Mouse (Mus musculus) kidney, postnatal 25 days (tissue): ENCODE results near the gene Xrra1.
A peak's percentile ranks its signal among the peaks of the same experiment; 100 is the strongest.
"Not testable (repeated sequence)": the region's sequence is repeated elsewhere in the genome, so short reads cannot be mapped to it uniquely, and the experiment has no call there.

Experiments used
- DNase-seq, 2 experiments: peaks; one replicate each; pipeline ENCODE4 v3.0.0; 2021; ENCODE audit warnings: mixed read lengths in 2 of 2

Gene Xrra1

DNA sequence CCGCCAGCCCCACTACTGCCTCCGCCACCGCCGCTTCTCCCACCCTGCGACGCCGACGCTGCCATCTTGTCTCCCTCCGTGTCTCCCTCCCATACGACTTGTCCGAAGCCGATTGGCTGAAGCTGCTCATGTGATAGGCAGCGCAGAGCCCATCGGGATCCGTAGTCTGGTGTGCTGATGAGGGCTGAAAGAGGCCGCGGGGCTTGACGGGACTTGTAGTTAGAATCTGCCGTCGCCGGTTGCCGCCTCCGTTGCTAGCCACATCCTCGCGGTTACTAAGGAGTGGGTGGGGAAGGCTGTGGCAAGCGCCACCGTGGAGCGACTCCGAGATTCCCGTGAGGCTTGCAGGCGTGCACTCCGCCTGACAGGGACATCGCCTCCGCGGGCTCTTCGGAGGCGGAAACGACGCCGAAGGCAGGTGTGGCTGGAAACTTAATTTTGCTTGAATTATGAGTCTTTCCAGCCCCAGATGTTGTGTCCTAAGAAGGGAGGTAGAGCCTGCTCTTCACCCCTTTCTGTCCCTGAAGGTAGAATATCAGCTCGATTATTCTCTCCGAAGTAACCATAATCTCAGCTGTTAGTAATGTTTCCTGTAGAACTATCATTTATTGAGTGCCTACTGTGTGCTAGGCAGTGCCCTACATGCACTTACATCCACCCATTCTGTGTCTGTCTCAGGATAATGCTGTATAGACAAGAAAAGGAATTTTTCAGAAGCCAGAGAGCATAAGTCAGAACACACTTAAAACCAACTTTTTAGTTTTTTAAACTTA lies at the start of gene Xrra1:
TSS of gene Xrra1 (plus strand) at position 304 of the 773 bp plus-strand sequence.
- peak; percentile 98 to 99 for DNase-seq

GRCm38 (mm10) chr7:99810814-99811213 lies 48.1 kb upstream of the Xrra1 start:
- no peak for DNase-seq

- no peak for DNase-seq
Observed at GRCm38 (mm10) chr7:99811661-99812060, 47.3 kb upstream of the Xrra1 start.

DNA sequence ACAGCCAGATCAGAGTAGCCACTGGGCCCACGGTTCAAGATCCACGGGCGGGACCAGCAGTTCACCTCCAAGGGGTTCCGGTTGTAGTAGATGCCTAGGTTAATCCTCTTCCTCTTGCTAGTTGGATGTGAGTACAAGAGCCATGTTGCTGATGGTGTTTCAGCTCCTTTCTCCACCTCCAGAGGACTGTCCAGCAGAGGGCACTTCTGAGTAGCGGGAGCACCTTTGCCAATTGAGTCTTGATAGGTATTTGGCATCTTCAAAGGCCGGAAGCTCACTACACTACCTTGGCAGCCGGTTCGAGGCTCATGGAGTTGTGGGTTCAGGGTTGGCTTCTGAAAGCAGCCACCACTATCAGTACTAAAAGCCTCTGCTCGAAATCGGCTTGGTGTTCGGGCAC lies 45.5 kb upstream of the Xrra1 start:
- DNase-seq = peak in 1 of 2 experiments; percentile 61

DNA sequence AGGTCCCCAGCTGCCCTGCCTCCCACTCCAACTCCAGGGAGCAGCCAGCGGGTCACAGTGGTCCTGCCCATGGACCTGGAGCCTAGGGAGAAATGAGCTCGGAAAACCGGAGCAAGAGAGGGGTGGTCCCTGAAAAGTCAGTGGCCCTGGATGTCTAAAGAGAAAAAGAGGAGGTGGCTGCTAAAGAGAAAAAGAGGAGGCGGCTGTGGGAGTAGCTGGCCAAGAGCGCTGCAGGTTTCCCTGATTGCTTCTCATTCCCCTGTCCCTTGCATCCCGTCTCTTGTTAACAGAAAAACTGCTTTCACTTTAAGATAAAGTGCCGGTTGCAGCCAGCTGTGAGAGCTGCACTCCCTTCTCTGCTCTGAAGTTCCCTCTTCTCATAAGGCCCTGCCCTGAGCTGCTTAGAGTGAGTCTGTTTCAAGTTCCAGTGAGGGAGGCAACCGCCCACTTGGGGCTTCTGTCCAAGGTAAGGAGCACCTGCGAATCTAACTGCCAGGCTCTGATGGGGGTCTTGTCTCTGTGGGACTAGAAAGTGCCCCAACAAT lies 40.7 kb upstream of the Xrra1 start:
- not testable (repeated sequence) for DNase-seq

DNA sequence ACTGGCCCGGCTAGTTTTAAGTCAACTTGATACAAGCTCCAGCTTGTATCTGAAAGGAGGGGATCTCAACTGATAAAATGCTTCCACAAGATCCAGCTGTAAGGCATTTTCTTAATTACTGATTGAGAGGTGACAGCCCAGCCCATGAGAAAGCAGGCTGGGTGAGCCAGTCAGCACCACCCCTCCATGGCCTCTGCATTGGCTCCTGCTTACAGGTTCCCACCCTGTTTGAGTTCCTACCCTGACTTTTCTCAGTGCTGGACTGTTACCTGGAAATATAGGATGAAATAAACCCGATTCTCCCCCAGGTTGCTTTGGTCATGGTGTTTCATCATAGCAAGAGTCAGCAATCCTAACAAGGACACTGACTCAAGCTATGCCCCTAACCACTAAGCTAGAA lies 37.0 kb upstream of the Xrra1 start:
- DNase-seq = no peak

DNA sequence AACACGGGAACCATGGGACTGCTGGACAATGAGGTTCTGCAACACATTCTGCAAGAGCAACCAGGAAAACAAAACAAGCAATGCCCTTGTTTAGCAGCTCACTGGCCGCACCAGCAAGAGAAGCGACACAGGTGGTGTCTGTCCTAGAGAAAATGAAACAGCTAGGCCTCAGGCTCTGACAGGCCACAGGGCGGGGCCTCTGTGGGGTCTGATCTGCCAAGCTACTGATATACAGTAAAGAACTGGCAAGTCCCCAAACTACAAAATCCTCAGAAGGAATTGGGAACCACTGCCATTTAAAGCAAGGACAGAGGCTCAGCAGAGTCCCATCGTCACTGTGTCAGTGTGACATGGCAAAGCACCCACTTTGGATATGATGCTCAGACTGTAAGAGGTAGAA lies 36.5 kb upstream of the Xrra1 start:
- DNase-seq = no peak

GRCm38 (mm10) chr7:99823045-99823663 lies 35.8 kb upstream of the Xrra1 start:
- no peak for DNase-seq

DNA sequence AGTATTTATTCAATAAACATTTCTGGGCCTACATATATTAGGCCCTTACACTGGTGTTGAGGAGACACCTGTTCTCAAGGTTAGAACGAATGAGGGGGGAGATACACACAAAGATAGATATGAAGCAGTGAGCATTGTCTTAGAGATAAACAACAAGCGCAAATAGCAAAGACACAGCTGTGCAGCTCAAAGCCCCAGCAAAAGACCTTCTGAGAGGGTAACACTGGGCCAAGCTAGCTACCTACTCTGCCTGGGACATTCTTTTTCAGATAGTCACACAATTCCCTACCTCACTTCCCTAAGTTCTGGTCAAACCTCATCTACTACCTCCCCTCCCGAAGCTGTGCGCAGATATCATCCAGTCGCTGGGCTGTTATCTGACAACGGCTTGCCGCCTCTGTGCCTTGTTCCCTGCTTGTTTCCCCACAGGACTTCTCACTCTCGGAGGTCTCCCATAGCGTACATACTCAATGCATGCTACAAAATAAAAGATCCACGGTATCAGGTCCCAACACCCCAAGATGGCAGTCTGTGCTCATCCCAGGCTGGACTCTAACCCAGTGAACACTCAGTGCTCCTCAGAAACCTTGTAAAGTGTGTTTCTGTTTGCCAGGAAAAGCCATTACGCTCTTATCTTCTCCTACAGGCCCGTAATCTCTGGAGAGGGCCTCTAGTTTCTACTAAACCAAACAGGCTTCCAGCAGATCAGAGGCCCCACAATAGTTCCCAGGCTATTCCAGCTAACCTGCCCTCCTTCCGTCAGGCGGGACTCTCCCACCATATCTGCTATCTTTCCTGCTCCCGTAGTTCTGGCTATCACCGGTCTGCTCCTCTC lies 34.0 kb upstream of the Xrra1 start:
- DNase-seq = no peak

- no peak for DNase-seq
Observed at GRCm38 (mm10) chr7:99825511-99825910, 33.4 kb upstream of the Xrra1 start.

- no peak for DNase-seq
Observed at GRCm38 (mm10) chr7:99826096-99826495, 32.8 kb upstream of the Xrra1 start.

GRCm38 (mm10) chr7:99828083-99828570 lies 30.8 kb upstream of the Xrra1 start, which contains the start of gene Neu3:
Neu3 (minus strand) TSS chr7:99828417.
- DNase-seq = peak; percentile 96 to 97

DNA sequence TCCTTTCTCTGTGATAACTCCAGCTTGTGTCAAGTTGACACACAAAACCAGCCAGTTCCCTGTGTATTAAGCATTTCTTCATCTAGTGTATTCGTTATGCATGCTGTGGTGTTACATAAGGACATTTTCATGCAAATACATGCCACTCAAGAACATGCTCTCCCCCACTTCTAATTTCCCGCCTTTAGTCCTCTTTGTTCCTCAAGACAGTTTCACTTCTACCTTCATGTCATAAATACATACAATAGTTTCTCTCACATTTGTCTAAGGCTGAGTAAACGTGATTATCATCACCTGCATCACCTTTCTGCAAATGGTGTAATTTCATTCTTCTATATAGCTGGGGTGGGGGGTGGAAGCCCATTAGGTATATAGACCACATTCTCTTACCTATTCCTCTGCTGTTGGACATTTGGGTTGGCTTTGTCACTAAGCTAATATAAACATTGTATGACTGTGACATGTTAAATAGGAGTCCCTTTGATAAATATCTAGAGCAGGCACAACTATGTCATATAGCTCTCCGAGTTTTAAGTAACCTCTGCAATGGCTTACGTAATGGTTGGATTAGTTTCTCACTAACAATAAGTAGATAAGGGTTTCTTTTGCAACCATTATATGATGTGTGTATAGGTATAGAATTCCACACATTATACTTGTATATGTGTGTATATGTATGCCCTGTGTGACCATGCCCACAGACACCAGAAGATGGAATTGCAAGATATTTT lies 25.6 kb upstream of the Xrra1 start:
- DNase-seq = no peak

- no peak for DNase-seq
Observed at GRCm38 (mm10) chr7:99833846-99834222, 25.1 kb upstream of the Xrra1 start.

DNA sequence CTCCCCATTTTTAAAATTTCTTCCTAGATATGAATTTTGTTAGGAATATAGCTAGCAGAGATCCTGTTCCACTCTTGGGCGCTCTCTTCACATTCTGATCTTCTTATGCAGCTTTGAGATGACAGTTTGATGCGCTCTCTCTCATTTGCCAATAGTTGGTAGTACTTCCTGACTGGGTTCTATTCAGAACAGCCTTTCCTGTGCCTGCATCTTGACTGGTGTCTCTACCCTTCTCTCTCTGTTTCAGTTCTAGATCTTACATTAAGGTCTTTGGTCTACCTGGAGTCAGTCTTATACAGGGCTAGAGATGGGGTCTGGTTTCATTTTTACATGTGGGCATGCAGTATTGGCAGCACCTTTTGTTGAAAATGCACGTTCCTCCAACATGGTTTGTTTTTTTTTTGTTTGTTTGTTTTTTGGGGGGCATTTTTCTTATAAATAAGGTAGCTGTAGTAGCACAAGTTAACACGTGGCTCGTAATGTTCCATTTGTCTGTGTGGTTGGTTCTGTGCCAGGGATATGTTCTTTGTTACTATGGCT lies 24.5 kb upstream of the Xrra1 start:
- DNase-seq = no peak

DNA sequence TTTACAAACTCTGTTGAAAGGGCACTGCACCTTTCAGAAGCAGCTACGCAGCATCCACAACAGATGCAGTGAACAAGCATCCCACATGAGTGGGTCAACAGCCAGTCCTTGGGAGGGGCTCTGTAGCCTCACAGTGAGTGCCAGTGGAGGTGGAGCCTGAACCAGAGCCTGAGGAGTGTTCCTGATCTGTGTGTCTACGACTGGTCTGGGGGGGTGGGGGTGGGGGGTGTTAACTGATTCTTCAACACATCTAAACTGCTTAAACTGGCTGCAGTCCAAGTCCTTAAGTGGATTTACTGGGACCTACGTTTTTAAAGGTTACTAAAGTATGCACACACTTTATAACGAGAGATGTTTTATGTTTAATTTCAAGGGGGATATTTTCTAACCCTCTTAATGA lies 22.1 kb upstream of the Xrra1 start:
- no peak for DNase-seq

GRCm38 (mm10) chr7:99837358-99838071 lies 21.4 kb upstream of the Xrra1 start:
- no peak for DNase-seq

GRCm38 (mm10) chr7:99838241-99838640 lies 20.7 kb upstream of the Xrra1 start:
- no peak for DNase-seq

GRCm38 (mm10) chr7:99845533-99846236 lies 13.2 kb upstream of the Xrra1 start:
- DNase-seq = no peak

- no peak for DNase-seq
Observed at GRCm38 (mm10) chr7:99850534-99850933, 8.4 kb upstream of the Xrra1 start.

GRCm38 (mm10) chr7:99851121-99851520 lies 7.8 kb upstream of the Xrra1 start:
- DNase-seq = no peak
